ENCODE assay signal across 22 mouse cellular contexts in the genomic region with DNA sequence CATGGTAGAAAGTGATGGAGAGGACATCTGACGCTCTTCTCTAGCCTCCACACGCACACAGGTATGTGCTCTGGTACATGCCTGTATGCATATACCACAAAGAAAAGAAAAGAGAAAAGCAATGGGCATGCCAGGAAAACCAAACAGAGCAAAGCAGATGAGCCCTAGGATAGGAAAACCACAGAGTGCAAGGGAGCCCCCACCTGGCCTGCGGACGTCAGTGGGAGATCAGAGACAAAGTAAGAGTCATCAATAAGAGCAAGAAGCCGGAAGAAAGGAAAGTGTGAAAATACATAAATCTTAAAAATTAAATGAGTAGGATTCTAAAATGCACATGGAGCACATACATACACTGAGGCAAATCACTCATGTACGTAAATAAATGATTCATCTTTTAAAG. TPM values are rescaled to one million over a fixed set of nuclear protein-coding genes. Genes with fewer than 3 reads are reported as not detected.
DNase-seq lines count a peak whose midpoint lies in the region; ATAC-seq and TF ChIP-seq lines count a peak whose summit lies in the region.
"Had no signal": no experiment of that assay in that cellular context is flagged by ENCODE, and none has a peak within 500 bp of the region (broad histone marks: within the 10 kb centered on the region; RNA-seq: fewer than 3 reads in every experiment).

No protein-coding gene starts in this region.

- dilution Hi-C loops in CH12.LX (cut with MboI; ENCODE audit: extremely low pct_ligation_motif_present, extremely low pct_unique_long_range_greater_than_20kb, low sequenced_read_pairs) = no loop called here

- H3K9me3 ChIP-seq in hindbrain, postnatal 0 days (ENCODE audit: low read length) = no peaks in the 10 kb centered on the region
- no peaks in the 10 kb centered on the region for H3K9me3 ChIP-seq in hindbrain, embryonic 11.5 days (ENCODE audit: control insufficient read depth, low read length)
- H3K9me3 ChIP-seq in CH12.LX (replicated peaks; ENCODE audit: low read length) = no peaks in the 10 kb centered on the region
- H3K9me3 ChIP-seq: forebrain, embryonic 13.5 days; limb, embryonic 15.5 days; midbrain, embryonic 10.5 days; neural tube, embryonic 15.5 days had no signal

- no peak overlapping the region for H3K27ac ChIP-seq in hindbrain, postnatal 0 days
- no peak overlapping the region for H3K27ac ChIP-seq in hindbrain, embryonic 11.5 days (ENCODE audit: low read depth, low read length)
- H3K27ac ChIP-seq in CH12.LX (ENCODE audit: insufficient read depth, low read depth) = no peak overlapping the region
- H3K27ac ChIP-seq: forebrain, embryonic 13.5 days; limb, embryonic 15.5 days; midbrain, embryonic 10.5 days; neural tube, embryonic 15.5 days had no signal

- no peak overlapping the region for H3K4me3 ChIP-seq in hindbrain, postnatal 0 days (ENCODE audit: low read length)
- no peak overlapping the region for H3K4me3 ChIP-seq in hindbrain, embryonic 11.5 days (ENCODE audit: low read depth, low read length)
- H3K4me3 ChIP-seq in CH12.LX (replicated peaks in 1 of 3; ENCODE audit: low read depth in 2 of 3, low read length in 2 of 3, poor library complexity in 1 of 3) = no peak overlapping the region
- H3K4me3 ChIP-seq: forebrain, embryonic 13.5 days; limb, embryonic 15.5 days; midbrain, embryonic 10.5 days; myocyte; neural tube, embryonic 15.5 days had no signal

- TF ChIP-seq POLR2A in CH12.LX (IDR thresholded peaks at IDR 0.05; ENCODE audit: low read depth, low read length) = no peak

- H3K27me3 ChIP-seq in hindbrain, postnatal 0 days (ENCODE audit: insufficient read depth, low read length) = peaks cover 4% of the 10 kb centered on the region
- H3K27me3 ChIP-seq in hindbrain, embryonic 11.5 days (ENCODE audit: control insufficient read depth, insufficient read depth, low read length) = peaks cover 20% of the 10 kb centered on the region
- H3K27me3 ChIP-seq in CH12.LX (replicated peaks) = no peaks in the 10 kb centered on the region

- peak; percentile 46 for TF ChIP-seq CTCF in hindbrain, postnatal 0 days (IDR thresholded peaks at IDR 0.05; ENCODE audit: low read depth)
- peak in 1 of 2 experiments; percentile 56; a peak in 2 of 4 replicates for TF ChIP-seq CTCF in CH12.LX (conservative IDR thresholded peaks at IDR 0.05 in 1 of 2, IDR thresholded peaks at IDR 0.05 in 1 of 2; ENCODE audit: low read depth in 2 of 2, low read length in 2 of 2)

- TF ChIP-seq EP300 in CH12.LX (IDR thresholded peaks at IDR 0.05; ENCODE audit: low read length) = no peak

- in situ Hi-C loops in CH12.LX (cut with MboI; ENCODE audit: low pct_ligation_motif_present, low pct_unique_long_range_greater_than_20kb, low sequenced_read_pairs) = no loop called here

- peak; percentile 45 for TF ChIP-seq RAD21 in CH12.LX (IDR thresholded peaks at IDR 0.05; ENCODE audit: low read depth, low read length)

- no peak for ATAC-seq in hindbrain, postnatal 0 days
- ATAC-seq in hindbrain, embryonic 11.5 days (ENCODE audit: low FRiP score) = no peak
- ATAC-seq: CD4-positive, CD25-positive, alpha-beta regulatory T cell, adult 4 months; forebrain, embryonic 13.5 days; hindbrain, embryonic 16.5 days had no signal

- H3K9ac ChIP-seq in hindbrain, postnatal 0 days (replicated peaks; ENCODE audit: low read length) = no peak overlapping the region
- H3K9ac ChIP-seq in hindbrain, embryonic 11.5 days (ENCODE audit: low read depth, low read length) = no peak overlapping the region
- H3K9ac ChIP-seq in CH12.LX (ENCODE audit: insufficient read depth, low read depth) = no peak overlapping the region
- H3K9ac ChIP-seq: forebrain, embryonic 13.5 days; limb, embryonic 15.5 days; neural tube, embryonic 15.5 days had no signal

- no peak overlapping the region for H3K4me2 ChIP-seq in hindbrain, postnatal 0 days (ENCODE audit: low read depth, low read length)
- no peak overlapping the region for H3K4me2 ChIP-seq in hindbrain, embryonic 11.5 days (replicated peaks; ENCODE audit: low read depth, low read length)
- no peak overlapping the region for H3K4me2 ChIP-seq in CH12.LX (ENCODE audit: insufficient read depth, low read depth, poor library complexity, severe bottlenecking)
- H3K4me2 ChIP-seq: forebrain, embryonic 13.5 days; heart, embryonic 11.5 days; limb, embryonic 15.5 days; neural tube, embryonic 15.5 days had no signal

- no peaks in the 10 kb centered on the region for H3K36me3 ChIP-seq in hindbrain, postnatal 0 days (ENCODE audit: insufficient read depth, low read length)
- no peaks in the 10 kb centered on the region for H3K36me3 ChIP-seq in hindbrain, embryonic 11.5 days (ENCODE audit: control insufficient read depth, insufficient read depth, low read length)
- H3K36me3 ChIP-seq in CH12.LX (replicated peaks in 1 of 2; ENCODE audit: control insufficient read depth in 1 of 2, insufficient read depth in 1 of 2, low read length in 1 of 2) = no peaks in the 10 kb centered on the region
- H3K36me3 ChIP-seq: limb, embryonic 15.5 days; midbrain, embryonic 10.5 days; neural tube, embryonic 15.5 days had no signal

- 71% methylated on average over 6 of the region's 6 CpGs for WGBS in hindbrain, postnatal 0 days
- 67% methylated on average over 6 of the region's 6 CpGs for WGBS in hindbrain, embryonic 11.5 days

- peaks cover 4% of the 10 kb centered on the region; the same call in 1 of the 2 replicates for H3K4me1 ChIP-seq in hindbrain, postnatal 0 days (ENCODE audit: insufficient read depth, low read length)
- H3K4me1 ChIP-seq in hindbrain, embryonic 11.5 days (replicated peaks; ENCODE audit: control insufficient read depth, insufficient read depth, low read length) = no peaks in the 10 kb centered on the region
- no peaks in the 10 kb centered on the region for H3K4me1 ChIP-seq in CH12.LX (ENCODE audit: control insufficient read depth in 1 of 2, insufficient read depth in 2 of 2)

- peak; percentile 16 for DNase-seq in adrenal gland, postnatal 10 days
- DNase-seq in adrenal gland, adult (ENCODE audit: inconsistent age in 2 of 2, low spot score in 1 of 2) = no peak
- DNase-seq in hindbrain, postnatal 0 days (ENCODE audit: low spot score) = peak; percentile 17
- DNase-seq in hindbrain, embryonic 11.5 days (ENCODE audit: low spot score) = no peak
- peak; percentile 17 for DNase-seq in layer of hippocampus, adult 11-12 months (ENCODE audit: low spot score)
- DNase-seq in layer of hippocampus, adult 8-10 months (ENCODE audit: low spot score in 2 of 2) = no peak
- no peak for DNase-seq in CH12.LX (ENCODE audit: extremely low read depth)
- no peak for DNase-seq in embryo, embryonic 10 days (ENCODE audit: low spot score)
- DNase-seq: cerebellum, adult 9-10 months; gastrocnemius, postnatal 36 days; lung, adult 18-20 months; lung, postnatal 4 days; right cerebral cortex, postnatal 4 days; thymus, postnatal 36 days had no signal

- H3K79me2 ChIP-seq in CH12.LX (replicated peaks; ENCODE audit: control insufficient read depth, extremely low read depth, insufficient read depth, poor library complexity, severe bottlenecking) = no peaks in the 10 kb centered on the region

TF ChIP-seq in CH12.LX, 34 proteins besides CTCF, POLR2A, EP300 and RAD21:
- TF ChIP-seq JUN (IDR thresholded peaks at IDR 0.05; ENCODE audit: insufficient read depth, low read depth, low read length) (no peak), NELFE (IDR thresholded peaks at IDR 0.05; ENCODE audit: low read depth, low read length) (no peak), JUND (conservative IDR thresholded peaks at IDR 0.05; ENCODE audit: low read depth, low read length) (no peak), ELF1 (IDR thresholded peaks at IDR 0.05; ENCODE audit: low read depth, low read length) (no peak), MAFK (IDR thresholded peaks at IDR 0.05; ENCODE audit: insufficient replicate concordance, low read length) (no peak), SMC3 (IDR thresholded peaks at IDR 0.05; ENCODE audit: low read depth, low read length) (peak; percentile 52)

RNA-seq across cellular contexts. Expression of gene Alkal2, which starts 4.7 kb away (rescaled TPM):
- under 1 TPM; 0.58 to 0.96 TPM for total RNA-seq in adrenal gland, postnatal 10 days (2021)
- 0.31 and 2.3 TPM in 2 replicates for total RNA-seq in hindbrain, postnatal 0 days (2014; rRNA removed)
- 0.85 and 0.96 TPM in 2 replicates for polyA plus RNA-seq in hindbrain, postnatal 0 days (2015; fragmentation: Nextera tagmentation; extraction: Ambion mirVana)
- polyA plus RNA-seq in hindbrain, embryonic 11.5 days (2014; fragmentation: Nextera tagmentation; extraction: Ambion mirVana) = 0.51 and 0.54 TPM in 2 replicates
- total RNA-seq in layer of hippocampus, adult 8-10 months (2022) = 1 to 10 TPM; 2.1 to 6.7 (median 3.1) TPM
- total RNA-seq in CH12.LX (2012; rRNA removed) (not detected in 2 replicates), CH12.LX (2014; rRNA removed) (not detected in 2 replicates)
- polyA plus RNA-seq in CH12.LX (2012; ENCODE audit: insufficient read length, low read depth) = not detected in 2 replicates
- polyA plus RNA-seq: CD4-positive, CD25-positive, alpha-beta regulatory T cell, adult 4 months; myocyte had no signal

RNA-seq across cellular contexts. Expression of gene Acp1, which starts 31.9 kb away (rescaled TPM):
- 10 to 100 TPM; 62.3 to 65.5 TPM for total RNA-seq in adrenal gland, postnatal 10 days (2021)
- 29.7 and 40.0 TPM in 2 replicates for total RNA-seq in hindbrain, postnatal 0 days (2014; rRNA removed)
- polyA plus RNA-seq in hindbrain, postnatal 0 days (2015; fragmentation: Nextera tagmentation; extraction: Ambion mirVana) = 132 and 135 TPM in 2 replicates
- polyA plus RNA-seq in hindbrain, embryonic 11.5 days (2014; fragmentation: Nextera tagmentation; extraction: Ambion mirVana) = 166 and 189 TPM in 2 replicates
- 10 to 100 TPM; 51.9 to 62.4 (median 56.0) TPM for total RNA-seq in layer of hippocampus, adult 8-10 months (2022)
- total RNA-seq in CH12.LX (2012; rRNA removed) (85.5 and 92.4 TPM in 2 replicates), CH12.LX (2014; rRNA removed) (198 and 225 TPM in 2 replicates)
- polyA plus RNA-seq in CH12.LX (2012; ENCODE audit: insufficient read length, low read depth) = 125 and 131 TPM in 2 replicates

RNA-seq across cellular contexts. Expression of gene Sh3yl1, which starts 32.0 kb away (rescaled TPM):
- total RNA-seq in adrenal gland, postnatal 10 days (2021) = 1 to 10 TPM; 4.8 to 5.8 TPM
- total RNA-seq in hindbrain, postnatal 0 days (2014; rRNA removed) = 10.8 and 13.8 TPM in 2 replicates
- polyA plus RNA-seq in hindbrain, postnatal 0 days (2015; fragmentation: Nextera tagmentation; extraction: Ambion mirVana) = 42.4 and 43.1 TPM in 2 replicates
- 26.9 and 29.1 TPM in 2 replicates for polyA plus RNA-seq in hindbrain, embryonic 11.5 days (2014; fragmentation: Nextera tagmentation; extraction: Ambion mirVana)
- 10 to 100 TPM; 10.6 to 13.5 (median 12.2) TPM for total RNA-seq in layer of hippocampus, adult 8-10 months (2022)
- total RNA-seq in CH12.LX (2012; rRNA removed) (0.46 and 0.59 TPM in 2 replicates), CH12.LX (2014; rRNA removed) (0.28 and 0.34 TPM in 2 replicates)
- 1.0 and 1.2 TPM in 2 replicates for polyA plus RNA-seq in CH12.LX (2012; ENCODE audit: insufficient read length, low read depth)

Comparison
In these comparisons a context has a peak if more than half of its experiments do, and no peak if none do; other contexts are left out.
1. DNase-seq: peak in adrenal gland, postnatal 10 days (single experiment), hindbrain, postnatal 0 days (single experiment) and layer of hippocampus, adult 11-12 months (single experiment); none in adrenal gland, adult (0 of 2), hindbrain, embryonic 11.5 days (single experiment), layer of hippocampus, adult 8-10 months (0 of 2), CH12.LX (single experiment) and embryo, embryonic 10 days (single experiment).